Mouse (Mus musculus): Measurements from ENCODE around the gene Pde1b. TPM values are rescaled to one million over a fixed set of nuclear protein-coding genes. Genes with fewer than 3 reads are reported as not detected.

Pde1b gene
- polyA plus RNA-seq, 1 experiment from 2014 or later, result 4.9 TPM

- peak; percentile 35; the same call in 1 of the 2 replicates for ATAC-seq (ENCODE audit: low FRiP score, low TSS enrichment)
- Histone ChIP-seq H3K36me3 (ENCODE audit: control insufficient read depth, insufficient read depth, low read length) (no peaks in the 10 kb centered on the region), H3K4me2 (replicated peaks; ENCODE audit: low read depth, low read length) (no peak overlapping the region), H3K27ac (ENCODE audit: low read depth, low read length) (no peak overlapping the region), H3K4me1 (ENCODE audit: control insufficient read depth, insufficient read depth, low read length) (no peaks in the 10 kb centered on the region), H3K27me3 (ENCODE audit: control insufficient read depth, insufficient read depth, low read length) (no peaks in the 10 kb centered on the region), H3K9ac (ENCODE audit: low read depth, low read length) (no peak overlapping the region), H3K4me3 (ENCODE audit: low read length) (no peak overlapping the region), H3K9me3 (ENCODE audit: control insufficient read depth, low read length) (no peaks in the 10 kb centered on the region)
- 48% methylated on average over 3 of the region's 3 CpGs for WGBS
These were observed 49.4 kb downstream of the Pde1b start for GRCm38 (mm10) chr15:103552096-103552690.

GRCm38 (mm10) chr15:103564981-103565380 is 62.1 kb downstream of the Pde1b start, which contains the start of gene Glycam1:
TSS of gene Glycam1 (minus strand) at chr15:103565081.
- no peak within 1 kb of the TSS for H3K4me3 ChIP-seq (ENCODE audit: low read length)
- H3K27me3 ChIP-seq (ENCODE audit: control insufficient read depth, insufficient read depth, low read length), result no peaks in the 10 kb centered on the region
- no peak within 1 kb of the TSS for H3K4me2 ChIP-seq (replicated peaks; ENCODE audit: low read depth, low read length)
- no peak for ATAC-seq (ENCODE audit: low FRiP score, low TSS enrichment)
- H3K9me3 ChIP-seq (ENCODE audit: control insufficient read depth, low read length), result no peaks in the 10 kb centered on the region
- no peak within 1 kb of the TSS for H3K9ac ChIP-seq (ENCODE audit: low read depth, low read length)
- no peak within 1 kb of the TSS for H3K27ac ChIP-seq (ENCODE audit: low read depth, low read length)
- H3K36me3 ChIP-seq (ENCODE audit: control insufficient read depth, insufficient read depth, low read length), result no peaks in the 10 kb centered on the region
- H3K4me1 ChIP-seq (ENCODE audit: control insufficient read depth, insufficient read depth, low read length), result no peaks in the 10 kb centered on the region

Other genes with a start within 250 kb of the Pde1b start
- gene Nfe2, start 244.6 kb upstream of the Pde1b start, polyA plus RNA-seq (2014; fragmentation: Nextera tagmentation; extraction: Ambion mirVana), result 3.1 and 3.9 TPM in 2 replicates
- 290 and 322 TPM in 2 replicates for gene Copz1, start 230.3 kb upstream of the Pde1b start, polyA plus RNA-seq (2014; fragmentation: Nextera tagmentation; extraction: Ambion mirVana)
- 0.47 and 0.69 TPM in 2 replicates for gene Gpr84, start 192.4 kb upstream of the Pde1b start, polyA plus RNA-seq (2014; fragmentation: Nextera tagmentation; extraction: Ambion mirVana)
- gene Zfp385a, start 162.9 kb upstream of the Pde1b start, polyA plus RNA-seq (2014; fragmentation: Nextera tagmentation; extraction: Ambion mirVana), result 12.3 and 18.2 TPM in 2 replicates
- 19.6 and 37.4 TPM in 2 replicates for gene Itga5, start 136.3 kb upstream of the Pde1b start, polyA plus RNA-seq (2014; fragmentation: Nextera tagmentation; extraction: Ambion mirVana)
- not detected in 2 replicates for gene Gtsf1, start 72.6 kb upstream of the Pde1b start, polyA plus RNA-seq (2014; fragmentation: Nextera tagmentation; extraction: Ambion mirVana)
- not detected in 2 replicates for gene Gtsf2, start 54.6 kb upstream of the Pde1b start, polyA plus RNA-seq (2014; fragmentation: Nextera tagmentation; extraction: Ambion mirVana)
- gene Nckap1l, start 49.2 kb upstream of the Pde1b start, polyA plus RNA-seq (2014; fragmentation: Nextera tagmentation; extraction: Ambion mirVana), result 0.94 and 2.3 TPM in 2 replicates
- gene Ppp1r1a, start 35.0 kb downstream of the Pde1b start, polyA plus RNA-seq (2014; fragmentation: Nextera tagmentation; extraction: Ambion mirVana), result 19.2 and 21.2 TPM in 2 replicates
- gene Glycam1, start 62.0 kb downstream of the Pde1b start, polyA plus RNA-seq (2014; fragmentation: Nextera tagmentation; extraction: Ambion mirVana), result not detected in 2 replicates